Mouse (Mus musculus) c-Kit-positive CD71-negative TER-119-negative erythroid progenitor cells, embryonic 14.5 days (primary cell): ENCODE measurements at regions not wholly inside any gene's neighbourhood (a gene's known extent, or its start where the extent isn't known, plus 50 kb on each side); places are given as distances from the start of the nearest gene placed in this dataset.

Experiments used
- DNase-seq: peaks from one replicate; pipeline ENCODE4 v3.0.0-alpha.2; 2013; ENCODE audit warnings: low read depth

DNA sequence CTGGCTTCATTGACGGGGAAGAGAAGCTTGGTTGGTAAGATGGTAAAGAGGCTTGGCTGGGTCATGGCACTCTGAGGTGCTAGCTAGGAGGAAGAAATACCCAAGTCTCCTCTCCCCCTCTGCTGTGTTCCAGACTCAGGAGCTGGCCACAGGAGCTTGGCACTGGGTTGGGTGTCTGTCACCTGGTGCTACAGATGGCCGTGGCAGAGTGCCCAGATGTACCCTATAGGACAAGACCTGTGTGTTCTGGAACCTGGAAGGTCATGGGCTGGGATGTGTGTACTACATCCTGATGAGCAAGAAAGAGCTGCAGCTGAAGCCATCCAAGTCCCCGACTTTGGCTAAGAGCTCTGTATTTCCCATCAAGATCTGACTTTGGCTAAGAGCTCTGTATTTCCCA is 72.4 kb downstream of the Nupl2 start:
- DNase-seq = no peak

DNA sequence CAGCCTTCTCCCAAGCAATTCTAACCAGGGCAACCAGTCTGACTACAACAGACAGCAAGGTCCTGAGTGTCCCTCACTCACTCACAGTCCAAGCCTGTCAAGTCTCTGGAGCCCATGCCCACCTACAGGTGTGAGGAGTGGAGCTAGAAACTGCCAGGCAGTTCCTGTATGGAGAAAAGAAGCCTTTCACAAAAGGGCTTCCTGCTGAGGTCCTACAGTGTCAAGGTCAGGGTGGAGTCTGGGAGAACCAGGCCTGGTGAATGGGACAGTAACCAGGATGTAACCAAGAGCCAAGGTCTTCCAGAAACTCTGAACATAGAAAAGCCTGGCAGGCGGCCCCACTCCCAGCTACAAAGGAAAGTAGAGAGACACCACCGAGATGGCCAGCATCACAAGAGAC is 74.2 kb downstream of the Nupl2 start:
- DNase-seq = no peak

DNA sequence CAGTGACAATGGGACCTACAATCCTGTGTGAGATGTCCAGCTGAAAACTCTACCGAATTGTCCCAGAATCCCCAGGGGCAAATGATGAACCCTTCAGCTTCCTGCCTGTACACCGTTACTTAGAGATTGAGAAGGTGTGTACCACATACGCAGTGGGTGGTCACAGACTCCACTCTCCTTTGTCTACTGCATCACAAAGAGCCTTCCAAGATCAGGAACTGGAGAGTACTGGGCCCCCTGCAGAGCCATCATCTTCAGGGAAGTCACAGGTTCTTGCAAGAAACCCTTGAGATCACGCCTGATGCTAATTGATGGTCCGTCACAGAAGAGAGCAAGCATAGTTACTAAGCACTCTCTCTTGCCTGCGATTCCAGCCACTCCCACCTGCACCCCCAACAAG is 79.4 kb downstream of the Nupl2 start:
- no peak for DNase-seq

DNA sequence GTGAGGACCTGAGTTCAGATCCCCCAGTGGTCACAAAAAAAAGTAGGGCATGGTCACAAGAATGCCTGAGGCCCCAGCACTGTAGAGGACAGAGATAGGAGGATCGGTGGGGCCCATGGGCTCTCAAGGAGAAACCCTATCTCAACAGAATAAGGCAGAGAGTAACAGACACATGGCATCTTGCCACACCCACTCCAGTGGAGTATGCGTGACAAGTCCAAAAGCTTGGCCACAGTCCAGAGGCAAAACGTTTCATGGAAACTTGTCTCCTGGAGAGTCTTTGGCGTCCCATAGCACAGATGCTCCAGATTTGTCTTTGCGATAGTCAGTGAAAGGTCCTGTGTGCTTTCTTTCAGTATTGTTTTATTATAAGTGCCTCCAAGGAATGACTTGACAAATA is 90.7 kb downstream of the Nupl2 start:
- DNase-seq = no peak

DNA sequence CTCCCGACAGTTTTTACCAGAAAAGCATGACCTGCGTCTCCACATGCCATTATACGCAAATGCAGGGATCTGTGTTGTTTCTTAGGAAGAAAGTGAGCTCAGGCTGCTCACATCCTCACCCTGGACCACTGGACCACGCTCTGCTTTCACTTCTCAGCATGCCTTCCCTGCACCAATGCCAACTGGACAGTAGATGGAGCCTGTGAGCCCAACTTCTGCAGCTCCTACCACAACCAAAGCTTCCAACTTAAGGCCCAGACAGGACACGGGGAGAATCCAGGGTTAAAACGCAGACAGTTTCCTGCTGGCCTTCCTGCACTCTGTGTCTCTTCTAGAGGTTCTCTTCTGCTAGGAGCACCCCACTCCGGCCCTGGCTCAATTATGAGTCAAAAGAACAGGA is 90.3 kb downstream of the Kcnh2 start:
- DNase-seq = peak; percentile 59

DNA sequence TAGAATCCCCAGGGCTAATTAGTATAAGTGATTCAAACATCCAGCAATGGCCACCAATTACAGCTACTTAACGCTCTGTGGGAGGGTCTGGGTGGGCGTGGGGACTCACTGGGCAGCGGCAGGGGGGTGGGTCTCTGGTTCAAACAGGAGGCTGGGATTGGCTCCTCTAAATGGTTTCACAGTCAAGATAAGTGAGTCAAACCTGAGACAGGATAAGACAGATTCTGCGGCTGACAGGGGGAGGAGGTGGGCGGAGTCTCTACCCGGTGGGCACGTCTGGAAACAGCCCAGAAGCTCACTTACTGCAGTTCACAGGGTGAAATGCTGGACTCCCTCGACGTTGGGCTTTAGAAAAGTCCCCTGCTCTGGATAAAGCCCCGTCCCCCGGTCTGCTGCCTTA is 89.3 kb downstream of the Kcnh2 start:
- DNase-seq = peak; percentile 16

DNA sequence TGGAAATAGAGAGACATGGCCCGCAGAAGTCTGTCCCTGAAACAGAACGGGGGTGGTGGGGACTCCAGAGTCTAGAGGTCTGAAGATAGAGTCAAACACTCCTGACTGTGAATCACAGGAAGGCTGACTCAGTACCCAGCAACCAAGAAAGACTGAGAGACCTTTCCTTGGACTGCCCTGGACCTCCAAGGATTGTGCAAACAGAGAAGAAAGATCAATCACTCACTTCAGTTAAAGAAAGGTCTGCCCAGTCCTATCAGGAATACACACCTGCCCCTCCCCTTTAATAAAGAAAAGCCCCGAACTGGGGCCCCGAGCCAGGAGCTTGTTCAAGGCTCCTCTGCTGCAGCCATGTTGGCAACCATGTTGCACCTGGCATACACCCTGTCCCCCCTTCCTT is 87.3 kb downstream of the Kcnh2 start:
- no peak for DNase-seq

DNA sequence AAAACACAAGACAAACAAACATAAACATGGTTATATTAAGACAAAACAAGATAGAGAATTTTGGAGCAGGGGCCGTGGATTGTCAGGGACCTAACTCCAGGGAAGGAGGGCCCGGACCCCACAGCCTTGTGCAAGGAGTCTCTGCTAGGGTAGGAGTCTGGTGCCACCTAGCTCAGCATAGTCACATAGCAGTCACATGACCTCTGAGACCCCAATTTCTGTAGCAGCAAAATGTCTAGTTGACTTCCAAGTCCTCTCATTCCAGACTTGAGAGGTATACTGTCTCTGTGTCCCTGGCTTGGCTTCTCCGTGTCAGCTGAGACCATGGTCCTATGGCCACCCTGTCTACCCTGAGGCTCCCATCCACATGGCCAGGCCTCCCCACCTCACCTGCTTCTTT is 86.0 kb downstream of the Kcnh2 start:
- DNase-seq = no peak

DNA sequence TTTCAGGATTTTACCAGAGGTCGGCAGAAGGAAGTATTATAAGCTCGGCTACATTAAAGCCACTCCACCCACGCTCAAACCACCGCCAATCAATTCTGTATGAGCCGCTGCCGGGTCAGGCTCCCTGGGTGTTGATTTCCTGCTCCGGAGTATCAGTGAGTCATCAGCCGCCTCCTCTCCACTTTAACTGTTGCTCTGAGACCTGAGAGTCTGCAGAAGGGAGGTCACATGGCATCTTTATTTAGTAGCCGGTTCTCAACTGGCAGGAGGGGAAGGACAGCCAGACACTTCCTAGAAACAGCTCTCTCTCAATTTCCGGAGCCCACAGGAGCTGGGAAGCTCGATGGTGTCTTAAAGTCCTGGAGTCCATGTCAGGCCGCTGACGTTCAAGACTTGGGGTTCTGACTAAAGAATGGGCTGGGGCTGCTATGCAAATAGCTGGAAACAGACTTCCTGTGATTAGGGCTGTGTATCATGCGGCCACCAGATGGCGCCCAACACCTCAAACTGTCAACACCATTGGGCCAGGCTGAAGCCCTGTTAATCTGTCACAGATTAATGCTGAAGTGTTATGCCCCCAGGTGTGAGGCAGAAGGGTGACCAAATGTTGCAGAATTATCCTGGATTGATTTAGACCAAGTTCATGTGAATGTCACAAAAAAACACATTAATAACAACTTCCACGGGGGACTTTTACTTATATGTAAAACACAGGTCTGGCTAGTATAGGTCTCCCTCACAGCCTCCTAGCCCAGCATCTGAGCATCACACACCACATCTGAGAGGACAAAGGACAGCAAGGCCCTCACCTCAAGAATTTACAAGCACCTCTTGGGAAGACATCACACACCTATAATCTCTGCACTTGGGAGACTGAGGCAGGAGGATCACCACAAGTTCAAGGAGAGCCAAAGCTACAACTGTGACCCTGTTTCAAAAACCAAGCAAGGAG is 84.8 kb downstream of the Kcnh2 start:
- peak; percentile 91 for DNase-seq
